Mouse (Mus musculus): Measurements from ENCODE around the gene Glyatl3. TPM values are rescaled to one million over a fixed set of nuclear protein-coding genes. Genes with fewer than 3 reads are reported as not detected.

Gene Glyatl3
- not detected in 2 replicates for polyA plus RNA-seq (2015; fragmentation: Nextera tagmentation; extraction: Ambion mirVana)

- 97% methylated on average over 2 of the region's 2 CpGs for WGBS
Measured at GRCm38 (mm10) chr17:40914250-40914649, at the start of gene Glyatl3. Glyatl3 (minus strand) TSS chr17:40914350.

DNA sequence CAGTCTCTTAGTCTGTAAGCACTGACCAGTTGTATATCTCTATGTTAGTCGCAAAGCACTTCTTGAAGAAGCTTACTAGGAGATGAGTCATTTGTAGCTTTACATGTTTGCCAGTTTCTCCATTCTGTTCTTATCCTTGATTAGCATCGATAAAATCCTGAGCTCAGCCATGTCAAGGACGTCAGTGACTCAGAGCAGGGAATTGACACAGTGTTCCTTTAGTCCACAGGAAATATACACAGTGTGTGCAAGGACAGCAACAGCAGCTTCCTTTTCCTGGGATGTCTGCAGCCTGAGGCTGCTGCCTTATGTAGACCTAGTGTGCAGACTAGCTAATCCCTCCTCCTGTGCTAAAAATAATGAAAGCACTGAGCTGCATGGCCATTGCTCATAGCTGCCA, 34.4 kb upstream of the Glyatl3 start:
- H3K27ac ChIP-seq (ENCODE audit: low read length): no peak overlapping the region
- no peak overlapping the region for H3K4me3 ChIP-seq (ENCODE audit: low read depth, low read length)
- H3K9me3 ChIP-seq (replicated peaks; ENCODE audit: control insufficient read depth, low read length, poor library complexity, severe bottlenecking): no peaks in the 10 kb centered on the region
- no peak overlapping the region for H3K9ac ChIP-seq (ENCODE audit: low read depth, low read length)
- no peaks in the 10 kb centered on the region for H3K27me3 ChIP-seq (ENCODE audit: control insufficient read depth, insufficient read depth, low read depth, low read length)
- H3K4me2 ChIP-seq (ENCODE audit: low read length): no peak overlapping the region
- ATAC-seq: no peak
- no peaks in the 10 kb centered on the region for H3K4me1 ChIP-seq (ENCODE audit: control insufficient read depth, insufficient read depth, low read length)
- 94% methylated on average over 3 of the region's 3 CpGs for WGBS
- H3K36me3 ChIP-seq (ENCODE audit: control insufficient read depth, insufficient read depth, low read length): peaks cover 3% of the 10 kb centered on the region; the same call in 1 of the 2 replicates

More at GRCm38 (mm10) chr17:40914250-40914649, at the start of gene Glyatl3:
- no peaks in the 10 kb centered on the region for H3K9me3 ChIP-seq (replicated peaks; ENCODE audit: control insufficient read depth, low read length, poor library complexity, severe bottlenecking)
- H3K4me3 ChIP-seq (ENCODE audit: low read depth, low read length): no peak within 1 kb of the TSS
- no peaks in the 10 kb centered on the region for H3K36me3 ChIP-seq (ENCODE audit: control insufficient read depth, insufficient read depth, low read length)
- ATAC-seq: no peak
- H3K27ac ChIP-seq (ENCODE audit: low read length): no peak within 1 kb of the TSS
- no peaks in the 10 kb centered on the region for H3K27me3 ChIP-seq (ENCODE audit: control insufficient read depth, insufficient read depth, low read depth, low read length)
- H3K4me1 ChIP-seq (ENCODE audit: control insufficient read depth, insufficient read depth, low read length): no peaks in the 10 kb centered on the region
- no peak within 1 kb of the TSS for H3K4me2 ChIP-seq (ENCODE audit: low read length)
- no peak within 1 kb of the TSS for H3K9ac ChIP-seq (ENCODE audit: low read depth, low read length)

DNA sequence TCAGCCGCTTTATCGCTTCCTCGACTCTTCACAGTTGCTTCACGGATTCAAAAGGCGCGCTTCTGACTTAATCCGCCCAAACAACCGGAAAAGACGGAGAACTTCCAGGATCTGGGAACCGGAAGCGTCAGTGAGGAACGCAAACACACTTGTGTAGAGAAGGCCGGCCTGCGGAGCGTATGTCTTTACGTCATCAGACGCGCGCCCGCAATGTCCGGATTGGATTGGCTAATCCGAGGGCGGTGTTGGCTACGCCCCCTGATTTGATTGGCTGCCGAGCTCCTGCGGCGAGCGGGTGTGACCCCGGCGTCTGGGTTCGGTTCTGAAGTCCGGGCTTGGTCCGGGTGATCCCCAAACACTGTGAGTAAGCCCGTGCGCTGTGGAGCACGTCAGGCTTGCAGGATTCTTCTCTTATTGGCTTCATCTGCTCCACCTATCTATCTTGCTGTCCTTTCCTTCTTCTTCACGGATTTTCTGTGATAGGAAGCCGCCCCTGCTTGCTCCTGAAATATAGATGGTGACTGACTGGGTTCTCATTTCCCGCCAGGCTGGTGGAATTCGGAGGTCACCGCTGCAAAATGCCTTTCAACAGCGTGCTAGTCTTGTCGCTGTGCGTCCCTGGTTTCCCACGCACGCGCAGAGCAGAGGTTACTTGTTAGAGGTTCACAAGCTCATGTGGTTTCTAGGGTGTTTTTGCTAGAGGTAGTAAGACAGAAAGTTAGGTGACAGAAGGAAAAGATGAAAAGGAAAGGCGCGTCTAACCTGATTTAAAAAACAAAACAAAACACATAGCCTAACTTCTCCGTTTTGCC, 20.5 kb upstream of the Glyatl3 start, which contains the start of the genes Mut and Cenpq:
Gene Mut (plus strand): TSS at position 266 of the 812 bp plus-strand sequence.
Gene Cenpq (minus strand): TSS at position 628 of the 812 bp plus-strand sequence.
- H3K27ac ChIP-seq (ENCODE audit: low read length): peak within 1 kb of the TSS; percentile 92
- ATAC-seq: peak; percentile 100
- peaks cover 14% of the 10 kb centered on the region for H3K4me1 ChIP-seq (ENCODE audit: control insufficient read depth, insufficient read depth, low read length)
- H3K4me3 ChIP-seq (ENCODE audit: low read depth, low read length): peak within 1 kb of the TSS; percentile 61
- H3K9ac ChIP-seq (ENCODE audit: low read depth, low read length): peak within 1 kb of the TSS; percentile 72
- H3K4me2 ChIP-seq (ENCODE audit: low read length): peak within 1 kb of the TSS; percentile 79
- H3K27me3 ChIP-seq (ENCODE audit: control insufficient read depth, insufficient read depth, low read depth, low read length): no peaks in the 10 kb centered on the region
- H3K36me3 ChIP-seq (ENCODE audit: control insufficient read depth, insufficient read depth, low read length): peaks cover 3% of the 10 kb centered on the region; the same call in 1 of the 2 replicates
- WGBS: under 1% methylated on average over 50 of the region's 50 CpGs
- no peaks in the 10 kb centered on the region for H3K9me3 ChIP-seq (replicated peaks; ENCODE audit: control insufficient read depth, low read length, poor library complexity, severe bottlenecking)

DNA sequence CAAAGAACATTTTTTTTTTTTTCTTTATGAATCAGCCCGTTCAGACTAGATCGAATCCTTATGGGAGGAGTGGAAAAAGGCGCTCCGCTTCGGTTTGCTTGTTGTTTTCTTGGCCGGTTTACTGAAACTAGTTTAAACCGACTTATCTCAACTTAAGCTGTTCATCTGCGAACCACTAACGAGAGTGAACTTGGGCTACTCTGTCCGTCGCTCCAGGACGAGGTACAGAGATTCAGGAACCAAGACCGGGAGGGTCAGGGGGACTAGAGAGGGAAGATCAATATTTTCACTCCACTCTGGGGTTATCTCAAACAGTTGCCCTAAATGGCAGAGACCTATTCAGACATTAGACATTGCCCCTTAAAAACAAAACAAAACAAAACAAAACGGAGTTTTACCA, 19.8 kb upstream of the Glyatl3 start:
- WGBS: under 1% methylated on average over 14 of the region's 14 CpGs

GRCm38 (mm10) chr17:40915499-40915898, 1.3 kb upstream of the Glyatl3 start:
- Histone ChIP-seq H3K9me3 (replicated peaks; ENCODE audit: control insufficient read depth, low read length, poor library complexity, severe bottlenecking) (no peaks in the 10 kb centered on the region), H3K4me1 (ENCODE audit: control insufficient read depth, insufficient read depth, low read length) (no peaks in the 10 kb centered on the region), H3K36me3 (ENCODE audit: control insufficient read depth, insufficient read depth, low read length) (no peaks in the 10 kb centered on the region), H3K27ac (ENCODE audit: low read length) (no peak overlapping the region), H3K4me3 (ENCODE audit: low read depth, low read length) (no peak overlapping the region), H3K27me3 (ENCODE audit: control insufficient read depth, insufficient read depth, low read depth, low read length) (no peaks in the 10 kb centered on the region), H3K9ac (ENCODE audit: low read depth, low read length) (no peak overlapping the region), H3K4me2 (ENCODE audit: low read length) (no peak overlapping the region)
- 95% methylated on average over 1 of the region's 2 CpGs for WGBS
- ATAC-seq: no peak

More for the DNA sequence above, 19.8 kb upstream of the Glyatl3 start:
- Histone ChIP-seq H3K36me3 (ENCODE audit: control insufficient read depth, insufficient read depth, low read length) (peaks cover 3% of the 10 kb centered on the region; the same call in 1 of the 2 replicates), H3K4me3 (ENCODE audit: low read depth, low read length) (peak overlapping the region; percentile 61), H3K9me3 (replicated peaks; ENCODE audit: control insufficient read depth, low read length, poor library complexity, severe bottlenecking) (no peaks in the 10 kb centered on the region), H3K4me1 (ENCODE audit: control insufficient read depth, insufficient read depth, low read length) (peaks cover 14% of the 10 kb centered on the region), H3K27me3 (ENCODE audit: control insufficient read depth, insufficient read depth, low read depth, low read length) (no peaks in the 10 kb centered on the region), H3K4me2 (ENCODE audit: low read length) (peak overlapping the region; percentile 79), H3K9ac (ENCODE audit: low read depth, low read length) (peak overlapping the region; percentile 30; the same call in 1 of the 2 replicates), H3K27ac (ENCODE audit: low read length) (no peak overlapping the region)
- ATAC-seq: peak; percentile 39

DNA sequence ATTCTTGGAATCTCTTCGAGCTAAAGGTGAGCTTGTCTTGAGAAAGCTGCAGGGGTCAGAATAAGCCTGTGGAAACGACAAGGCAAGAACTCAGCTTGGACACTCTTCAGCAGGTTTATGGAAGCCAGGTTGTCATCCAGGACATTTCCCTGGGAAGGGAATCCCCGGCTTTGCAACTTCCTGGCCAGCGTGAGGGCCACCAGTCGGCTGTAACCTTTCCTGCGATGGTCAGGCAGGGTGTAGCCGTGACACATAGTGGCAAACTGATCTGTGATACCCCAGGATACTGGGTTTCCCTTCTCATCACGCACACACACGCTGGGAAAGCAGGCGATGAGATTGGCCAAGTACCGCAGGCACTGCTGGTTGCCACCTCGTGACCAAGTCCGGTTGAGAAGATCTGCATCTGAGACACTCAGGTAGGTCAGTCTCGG, 9.4 kb downstream of the Glyatl3 start:
- Histone ChIP-seq H3K36me3 (ENCODE audit: control insufficient read depth, insufficient read depth, low read length) (no peaks in the 10 kb centered on the region), H3K27ac (ENCODE audit: low read length) (no peak overlapping the region), H3K9me3 (replicated peaks; ENCODE audit: control insufficient read depth, low read length, poor library complexity, severe bottlenecking) (no peaks in the 10 kb centered on the region), H3K9ac (ENCODE audit: low read depth, low read length) (no peak overlapping the region), H3K4me1 (ENCODE audit: control insufficient read depth, insufficient read depth, low read length) (no peaks in the 10 kb centered on the region), H3K4me2 (ENCODE audit: low read length) (peak overlapping the region; percentile 51), H3K27me3 (ENCODE audit: control insufficient read depth, insufficient read depth, low read depth, low read length) (no peaks in the 10 kb centered on the region), H3K4me3 (ENCODE audit: low read depth, low read length) (peak overlapping the region; percentile 19; the same call in 1 of the 2 replicates)
- peak; percentile 56 for ATAC-seq
- WGBS: 9% methylated on average over 13 of the region's 14 CpGs

GRCm38 (mm10) chr17:40904056-40904597, 10.0 kb downstream of the Glyatl3 start:
- H3K27ac ChIP-seq (ENCODE audit: low read length): no peak overlapping the region
- H3K4me1 ChIP-seq (ENCODE audit: control insufficient read depth, insufficient read depth, low read length): no peaks in the 10 kb centered on the region
- H3K36me3 ChIP-seq (ENCODE audit: control insufficient read depth, insufficient read depth, low read length): no peaks in the 10 kb centered on the region
- H3K27me3 ChIP-seq (ENCODE audit: control insufficient read depth, insufficient read depth, low read depth, low read length): no peaks in the 10 kb centered on the region
- H3K9me3 ChIP-seq (replicated peaks; ENCODE audit: control insufficient read depth, low read length, poor library complexity, severe bottlenecking): no peaks in the 10 kb centered on the region
- WGBS: 9% methylated on average over 11 of the region's 11 CpGs
- no peak overlapping the region for H3K4me3 ChIP-seq (ENCODE audit: low read depth, low read length)
- no peak overlapping the region for H3K9ac ChIP-seq (ENCODE audit: low read depth, low read length)
- no peak for ATAC-seq
- H3K4me2 ChIP-seq (ENCODE audit: low read length): peak overlapping the region; percentile 51

GRCm38 (mm10) chr17:40903345-40903744, 10.8 kb downstream of the Glyatl3 start:
- no peak overlapping the region for H3K4me2 ChIP-seq (ENCODE audit: low read length)
- 74% methylated on average over 4 of the region's 4 CpGs for WGBS
- H3K4me1 ChIP-seq (ENCODE audit: control insufficient read depth, insufficient read depth, low read length): no peaks in the 10 kb centered on the region
- no peak for ATAC-seq
- H3K27me3 ChIP-seq (ENCODE audit: control insufficient read depth, insufficient read depth, low read depth, low read length): no peaks in the 10 kb centered on the region
- no peak overlapping the region for H3K4me3 ChIP-seq (ENCODE audit: low read depth, low read length)
- no peaks in the 10 kb centered on the region for H3K9me3 ChIP-seq (replicated peaks; ENCODE audit: control insufficient read depth, low read length, poor library complexity, severe bottlenecking)
- H3K36me3 ChIP-seq (ENCODE audit: control insufficient read depth, insufficient read depth, low read length): no peaks in the 10 kb centered on the region
- H3K9ac ChIP-seq (ENCODE audit: low read depth, low read length): no peak overlapping the region
- no peak overlapping the region for H3K27ac ChIP-seq (ENCODE audit: low read length)
